Mouse (Mus musculus) midbrain, embryonic 12.5 days (tissue): ENCODE measurements around the gene Zfp973. TPM values are rescaled to one million over a fixed set of nuclear protein-coding genes. Genes with fewer than 3 reads are reported as not detected.
"Not testable (repeated sequence)": the region's sequence is repeated elsewhere in the genome, so short reads cannot be mapped to it uniquely, and the experiment has no call there.

Experiments used
- ATAC-seq: fragments of 200-750 bp; cut with Nextera tagmentation; 2 replicates; pipeline ENCODE4 v1.8.0; 2017; ENCODE audit warnings: low read depth, moderate TSS enrichment, moderate library complexity; ENCODE audit not compliant: low FRiP score
- H3K27ac ChIP-seq: fragments of 300-500 bp; sonication (generic); replicated peaks from 2 replicates; pipeline ENCODE4 v1.5.1; 2016; ENCODE audit warnings: mild to moderate bottlenecking
- H3K27me3 ChIP-seq: fragments of 300-500 bp; sonication (generic); 2 replicates; pipeline ENCODE4 v1.6.1; 2016; ENCODE audit warnings: mild to moderate bottlenecking
- H3K36me3 ChIP-seq: fragments of 300-500 bp; sonication (generic); 2 replicates; pipeline ENCODE4 v1.6.1; 2016
- H3K4me1 ChIP-seq: fragments of 300-500 bp; sonication (generic); 2 replicates; pipeline ENCODE4 v1.6.1; 2016
- H3K4me2 ChIP-seq: fragments of 300-500 bp; sonication (generic); replicated peaks from 2 replicates; pipeline ENCODE4 v1.6.1; 2016; ENCODE audit warnings: mild to moderate bottlenecking, moderate library complexity
- H3K4me3 ChIP-seq: fragments of 300-500 bp; sonication (generic); 2 replicates; pipeline ENCODE4 v1.5.1; 2016; ENCODE audit warnings: mild to moderate bottlenecking
- H3K9ac ChIP-seq: fragments of 300-500 bp; sonication (generic); replicated peaks from 2 replicates; pipeline ENCODE4 v1.6.1; 2016; ENCODE audit warnings: mild to moderate bottlenecking, moderate library complexity
- H3K9me3 ChIP-seq: fragments of 300-500 bp; sonication (generic); 2 replicates; pipeline ENCODE4 v1.6.1; 2016; ENCODE audit warnings: mild to moderate bottlenecking
- WGBS: fragments of 180-500 bp; shearing (Covaris S2); methylation state at CpG from one replicate; pipeline ENCODE4 v1.1.7; 2016; 5-methylcytosine and 5-hydroxymethylcytosine counted together
- polyA plus RNA-seq: library from polyadenylated mRNA; unstranded; fragments of >200 nt; fragmentation: Nextera tagmentation; extraction: Ambion mirVana; gene quantifications from 2 replicates; pipeline ENCODE4 v1.2.1, GENCODE M21; 2016

Gene Zfp973
- 9.0 and 9.1 TPM in 2 replicates for polyA plus RNA-seq

GRCm38 (mm10) chr2:176670222-176670621 is at the start of gene Zfp973:
Gene Zfp973 (plus strand): TSS chr2:176670522.
- no CpG with 5 or more reads among the region's 6 CpGs for WGBS
- H3K27ac ChIP-seq, H3K9me3 ChIP-seq, H3K9ac ChIP-seq, H3K4me3 ChIP-seq, H3K4me2 ChIP-seq, H3K36me3 ChIP-seq, ATAC-seq, H3K27me3 ChIP-seq, H3K4me1 ChIP-seq: not testable (repeated sequence)

GRCm38 (mm10) chr2:176636244-176636643 is 34.1 kb upstream of the Zfp973 start, which contains the start of gene Gm14308:
Gene Gm14308 (minus strand): TSS chr2:176636344.
- not testable (repeated sequence) for ATAC-seq, H3K27ac ChIP-seq, H3K9me3 ChIP-seq, H3K4me2 ChIP-seq, H3K9ac ChIP-seq, H3K27me3 ChIP-seq, H3K36me3 ChIP-seq, H3K4me3 ChIP-seq, H3K4me1 ChIP-seq
- no CpG with 5 or more reads among the region's 4 CpGs for WGBS

GRCm38 (mm10) chr2:176708051-176708450 is 37.7 kb downstream of the Zfp973 start, which contains the start of gene Gm14305:
Gene Gm14305 (plus strand): TSS chr2:176708328.
- H3K27me3 ChIP-seq, H3K27ac ChIP-seq, H3K36me3 ChIP-seq, H3K9me3 ChIP-seq, ATAC-seq, H3K4me1 ChIP-seq: not testable (repeated sequence)
- Histone ChIP-seq H3K4me2 (peak within 1 kb of the TSS; percentile 43), H3K9ac (0 out of 2 replicates have a peak within 1 kb of the TSS, but pooled peaks have one; percentile 37), H3K4me3 (peak within 1 kb of the TSS; percentile 47)
- 0% methylated on average over 3 of the region's 6 CpGs for WGBS

Other genes starting within 250 kb of the Zfp973 start
- gene Gm14435, start 246.9 kb upstream of the Zfp973 start, polyA plus RNA-seq = 8.8 and 8.9 TPM in 2 replicates
- gene Gm14434, start 183.7 kb upstream of the Zfp973 start, polyA plus RNA-seq = 4.9 and 23.7 TPM in 2 replicates
- gene Zfp967, start 149.5 kb upstream of the Zfp973 start, polyA plus RNA-seq = not detected in 2 replicates
- 18.3 and 34.1 TPM in 2 replicates for gene Gm14308, start 34.2 kb upstream of the Zfp973 start, polyA plus RNA-seq
- 26.1 and 32.1 TPM in 2 replicates for gene Gm14305, start 37.8 kb downstream of the Zfp973 start, polyA plus RNA-seq
- gene Gm14295, start 128.1 kb downstream of the Zfp973 start, polyA plus RNA-seq = 9.1 and 11.4 TPM in 2 replicates
- gene Gm14408, start 160.6 kb downstream of the Zfp973 start, polyA plus RNA-seq = not detected in 2 replicates